Mouse (Mus musculus) limb, embryonic 15.5 days (tissue): ENCODE results near the gene Tbxas1. TPM values are rescaled to one million over a fixed set of nuclear protein-coding genes. Genes with fewer than 3 reads are reported as not detected.

Experiments used
- ATAC-seq: fragments of 200-750 bp; cut with Nextera tagmentation; 2 replicates; pipeline ENCODE4 v1.8.0; 2017; ENCODE audit warnings: low read depth, moderate TSS enrichment; ENCODE audit not compliant: insufficient number of reproducible peaks, low FRiP score, low TSS enrichment
- H3K27ac ChIP-seq: fragments of 300-500 bp; sonication (generic); 2 replicates; pipeline ENCODE4 v1.5.1; 2015; ENCODE audit warnings: moderate library complexity, mild to moderate bottlenecking, inconsistent platforms
- H3K27me3 ChIP-seq: fragments of 300-500 bp; sonication (generic); 2 replicates; pipeline ENCODE4 v1.6.1; 2015; ENCODE audit warnings: inconsistent platforms
- H3K36me3 ChIP-seq: fragments of 300-500 bp; sonication (generic); 2 replicates; pipeline ENCODE4 v1.6.1; 2015; ENCODE audit warnings: inconsistent platforms
- H3K4me1 ChIP-seq: fragments of 300-500 bp; sonication (generic); 2 replicates; pipeline ENCODE4 v1.6.1; 2015; ENCODE audit warnings: inconsistent platforms
- H3K4me2 ChIP-seq: fragments of 300-500 bp; sonication (generic); 2 replicates; pipeline ENCODE4 v1.6.1; 2015; ENCODE audit warnings: mild to moderate bottlenecking, inconsistent platforms
- H3K4me3 ChIP-seq: fragments of 300-500 bp; sonication (generic); 2 replicates; pipeline ENCODE4 v1.5.1; 2015; ENCODE audit warnings: mild to moderate bottlenecking, inconsistent platforms
- H3K9ac ChIP-seq: fragments of 300-500 bp; sonication (generic); 2 replicates; pipeline ENCODE4 v1.6.1; 2015; ENCODE audit warnings: inconsistent platforms
- H3K9me3 ChIP-seq: fragments of 300-500 bp; sonication (generic); 2 replicates; pipeline ENCODE4 v1.6.1; 2016; ENCODE audit warnings: inconsistent platforms
- WGBS: fragments of 180-500 bp; shearing (Covaris S2); methylation state at CpG from one replicate; pipeline ENCODE4 v1.1.7; 2015; 5-methylcytosine and 5-hydroxymethylcytosine counted together
- polyA plus RNA-seq: library from polyadenylated mRNA; unstranded; fragments of >200 nt; fragmentation: Nextera tagmentation; extraction: Ambion mirVana; gene quantifications from 2 replicates; pipeline ENCODE4 v1.2.1, GENCODE M21; 2015

Gene Tbxas1
- polyA plus RNA-seq, 1 experiment from 2014 or later = 3.2 TPM

- H3K9me3 ChIP-seq = no peaks in the 10 kb centered on the region
- H3K9ac ChIP-seq = no peak overlapping the region
- H3K27me3 ChIP-seq = no peaks in the 10 kb centered on the region
- no peak overlapping the region for H3K27ac ChIP-seq
- H3K4me1 ChIP-seq = peaks cover 7% of the 10 kb centered on the region; the same call in 1 of the 2 replicates
- ATAC-seq = no peak
- H3K4me3 ChIP-seq = no peak overlapping the region
- no peaks in the 10 kb centered on the region for H3K36me3 ChIP-seq
- 71% methylated on average over 9 of the region's 9 CpGs for WGBS
- no peak overlapping the region for H3K4me2 ChIP-seq
These were observed 165.2 kb downstream of the Tbxas1 start for GRCm38 (mm10) chr6:39040451-39040850.

GRCm38 (mm10) chr6:39049141-39049540 lies 173.9 kb downstream of the Tbxas1 start:
- peaks cover 9% of the 10 kb centered on the region for H3K4me1 ChIP-seq
- ATAC-seq = no peak
- no peaks in the 10 kb centered on the region for H3K9me3 ChIP-seq
- no peak overlapping the region for H3K27ac ChIP-seq
- no peak overlapping the region for H3K4me3 ChIP-seq
- 52% methylated on average over 5 of the region's 5 CpGs for WGBS
- peaks cover 24% of the 10 kb centered on the region for H3K27me3 ChIP-seq
- no peak overlapping the region for H3K4me2 ChIP-seq
- H3K9ac ChIP-seq = no peak overlapping the region
- H3K36me3 ChIP-seq = no peaks in the 10 kb centered on the region

- Histone ChIP-seq H3K4me1 (peaks cover 26% of the 10 kb centered on the region), H3K9ac (no peak overlapping the region), H3K27ac (no peak overlapping the region), H3K4me3 (no peak overlapping the region), H3K4me2 (no peak overlapping the region), H3K36me3 (no peaks in the 10 kb centered on the region), H3K27me3 (peaks cover 24% of the 10 kb centered on the region), H3K9me3 (no peaks in the 10 kb centered on the region)
- 67% methylated on average over 6 of the region's 6 CpGs for WGBS
- ATAC-seq = no peak
These were observed 175.6 kb downstream of the Tbxas1 start for GRCm38 (mm10) chr6:39050836-39051235.

- no peak overlapping the region for H3K4me3 ChIP-seq
- no peak for ATAC-seq
- no peak overlapping the region for H3K27ac ChIP-seq
- 64% methylated on average over 9 of the region's 9 CpGs for WGBS
- peaks cover 29% of the 10 kb centered on the region for H3K4me1 ChIP-seq
- no peak overlapping the region for H3K4me2 ChIP-seq
- no peaks in the 10 kb centered on the region for H3K36me3 ChIP-seq
- peaks cover 24% of the 10 kb centered on the region for H3K27me3 ChIP-seq
- H3K9ac ChIP-seq = no peak overlapping the region
- no peaks in the 10 kb centered on the region for H3K9me3 ChIP-seq
These were observed 176.8 kb downstream of the Tbxas1 start for GRCm38 (mm10) chr6:39051799-39052556.

GRCm38 (mm10) chr6:39052636-39053035 lies 177.4 kb downstream of the Tbxas1 start:
- H3K4me3 ChIP-seq = no peak overlapping the region
- no peak overlapping the region for H3K27ac ChIP-seq
- H3K27me3 ChIP-seq = peaks cover 24% of the 10 kb centered on the region
- no peak for ATAC-seq
- no peaks in the 10 kb centered on the region for H3K9me3 ChIP-seq
- H3K9ac ChIP-seq = no peak overlapping the region
- H3K36me3 ChIP-seq = no peaks in the 10 kb centered on the region
- H3K4me1 ChIP-seq = peaks cover 29% of the 10 kb centered on the region
- WGBS = 84% methylated on average over 4 of the region's 4 CpGs
- no peak overlapping the region for H3K4me2 ChIP-seq

- no peak overlapping the region for H3K4me3 ChIP-seq
- ATAC-seq = 0 out of 2 replicates have a peak, but pooled peaks have one; percentile 45
- peaks cover 29% of the 10 kb centered on the region for H3K4me1 ChIP-seq
- peaks cover 19% of the 10 kb centered on the region for H3K27me3 ChIP-seq
- H3K9ac ChIP-seq = no peak overlapping the region
- no peaks in the 10 kb centered on the region for H3K36me3 ChIP-seq
- 47% methylated on average over 13 of the region's 13 CpGs for WGBS
- no peak overlapping the region for H3K27ac ChIP-seq
- no peaks in the 10 kb centered on the region for H3K9me3 ChIP-seq
- H3K4me2 ChIP-seq = no peak overlapping the region; the same call in 1 of the 2 replicates
These were observed 179.1 kb downstream of the Tbxas1 start for GRCm38 (mm10) chr6:39054206-39054864.

- no peak overlapping the region for H3K4me3 ChIP-seq
- no peak for ATAC-seq
- peaks cover 16% of the 10 kb centered on the region for H3K27me3 ChIP-seq
- no peaks in the 10 kb centered on the region for H3K36me3 ChIP-seq
- H3K9ac ChIP-seq = no peak overlapping the region
- no peak overlapping the region for H3K27ac ChIP-seq
- H3K4me2 ChIP-seq = no peak overlapping the region
- H3K4me1 ChIP-seq = peaks cover 29% of the 10 kb centered on the region
- WGBS = 48% methylated on average over 6 of the region's 6 CpGs
- no peaks in the 10 kb centered on the region for H3K9me3 ChIP-seq
These were observed 179.8 kb downstream of the Tbxas1 start for GRCm38 (mm10) chr6:39054878-39055508.

- ATAC-seq = no peak
- H3K9me3 ChIP-seq = no peaks in the 10 kb centered on the region
- no peak overlapping the region for H3K4me3 ChIP-seq
- H3K9ac ChIP-seq = no peak overlapping the region
- no peak overlapping the region for H3K4me2 ChIP-seq
- 43% methylated on average over 7 of the region's 7 CpGs for WGBS
- peaks cover 11% of the 10 kb centered on the region; the same call in 1 of the 2 replicates for H3K27me3 ChIP-seq
- no peak overlapping the region for H3K27ac ChIP-seq
- peaks cover 31% of the 10 kb centered on the region for H3K4me1 ChIP-seq
- no peaks in the 10 kb centered on the region for H3K36me3 ChIP-seq
These were observed 180.6 kb downstream of the Tbxas1 start for GRCm38 (mm10) chr6:39055831-39056261.

GRCm38 (mm10) chr6:39057161-39057560 lies 182.0 kb downstream of the Tbxas1 start:
- Histone ChIP-seq H3K4me2 (no peak overlapping the region), H3K9ac (no peak overlapping the region), H3K4me3 (no peak overlapping the region), H3K27ac (no peak overlapping the region), H3K9me3 (no peaks in the 10 kb centered on the region), H3K36me3 (no peaks in the 10 kb centered on the region), H3K4me1 (peaks cover 33% of the 10 kb centered on the region), H3K27me3 (peaks cover 5% of the 10 kb centered on the region; the same call in 1 of the 2 replicates)
- ATAC-seq = no peak
- WGBS = 80% methylated on average over 1 of the region's 1 CpGs

GRCm38 (mm10) chr6:39058389-39058788 lies 183.2 kb downstream of the Tbxas1 start:
- ATAC-seq = no peak
- H3K36me3 ChIP-seq = no peaks in the 10 kb centered on the region
- H3K4me1 ChIP-seq = peaks cover 32% of the 10 kb centered on the region
- H3K4me2 ChIP-seq = no peak overlapping the region
- H3K27me3 ChIP-seq = no peaks in the 10 kb centered on the region; the same call in 1 of the 2 replicates
- H3K9me3 ChIP-seq = no peaks in the 10 kb centered on the region
- no peak overlapping the region for H3K9ac ChIP-seq
- H3K27ac ChIP-seq = no peak overlapping the region
- 44% methylated on average over 3 of the region's 3 CpGs for WGBS
- H3K4me3 ChIP-seq = no peak overlapping the region

- Histone ChIP-seq H3K27me3 (no peaks in the 10 kb centered on the region; the same call in 1 of the 2 replicates), H3K4me2 (no peak overlapping the region), H3K4me1 (peaks cover 26% of the 10 kb centered on the region), H3K36me3 (no peaks in the 10 kb centered on the region), H3K9me3 (no peaks in the 10 kb centered on the region), H3K27ac (no peak overlapping the region), H3K9ac (no peak overlapping the region), H3K4me3 (no peak overlapping the region)
- 55% methylated on average over 3 of the region's 3 CpGs for WGBS
- no peak for ATAC-seq
These were observed 183.7 kb downstream of the Tbxas1 start for GRCm38 (mm10) chr6:39058936-39059335.
